Mouse (Mus musculus) gastrocnemius, postnatal 25 days (tissue): ENCODE measurements around the gene Efnb2. TPM values are rescaled to one million over a fixed set of nuclear protein-coding genes. Genes with fewer than 3 reads are reported as not detected.

ENCODE experiments used
- DNase-seq: peaks from one replicate; pipeline ENCODE4 v3.0.0; 2022
- total RNA-seq, 2 experiments: library from RNA; stranded (reverse); gene quantifications; 1 replicate in 1 of 2; 2 replicates in 1 of 2; pipeline ENCODE4 v1.2.3; 2021

Efnb2 gene
- total RNA-seq, 2 experiments from 2014 or later: 6.3 to 6.9 TPM

- no peak for DNase-seq
Observed at GRCm38 (mm10) chr8:8619221-8620194, 41.5 kb downstream of the Efnb2 start.

- DNase-seq: no peak
Observed at GRCm38 (mm10) chr8:8613844-8614243, 47.2 kb downstream of the Efnb2 start.

GRCm38 (mm10) chr8:8611928-8612327, 49.1 kb downstream of the Efnb2 start:
- DNase-seq: no peak

- DNase-seq: no peak
Observed at GRCm38 (mm10) chr8:8609791-8610190, 51.3 kb downstream of the Efnb2 start.

GRCm38 (mm10) chr8:8609141-8609540, 51.9 kb downstream of the Efnb2 start:
- DNase-seq: no peak

GRCm38 (mm10) chr8:8605621-8606020, 55.4 kb downstream of the Efnb2 start:
- DNase-seq: no peak

GRCm38 (mm10) chr8:8603875-8604274, 57.2 kb downstream of the Efnb2 start:
- no peak for DNase-seq

GRCm38 (mm10) chr8:8602616-8603461, 58.2 kb downstream of the Efnb2 start:
- no peak for DNase-seq

- no peak for DNase-seq
Observed at GRCm38 (mm10) chr8:8599931-8600330, 61.1 kb downstream of the Efnb2 start.

GRCm38 (mm10) chr8:8597434-8597833, 63.6 kb downstream of the Efnb2 start:
- DNase-seq: no peak

GRCm38 (mm10) chr8:8595831-8596611, 65.0 kb downstream of the Efnb2 start:
- DNase-seq: no peak

GRCm38 (mm10) chr8:8593812-8594211, 67.2 kb downstream of the Efnb2 start:
- no peak for DNase-seq

GRCm38 (mm10) chr8:8593371-8593770, 67.7 kb downstream of the Efnb2 start:
- no peak for DNase-seq

- DNase-seq: no peak
Observed at GRCm38 (mm10) chr8:8592331-8592730, 68.7 kb downstream of the Efnb2 start.

GRCm38 (mm10) chr8:8583981-8584377, 77.1 kb downstream of the Efnb2 start:
- no peak for DNase-seq

- no peak for DNase-seq
Observed at GRCm38 (mm10) chr8:8583290-8583980, 77.6 kb downstream of the Efnb2 start.

- DNase-seq: no peak
Observed at GRCm38 (mm10) chr8:8577770-8578303, 83.2 kb downstream of the Efnb2 start.

- DNase-seq: no peak
Observed at GRCm38 (mm10) chr8:8576833-8577232, 84.2 kb downstream of the Efnb2 start.

- no peak for DNase-seq
Observed at GRCm38 (mm10) chr8:8576286-8576685, 84.8 kb downstream of the Efnb2 start.

GRCm38 (mm10) chr8:8574521-8575499, 86.2 kb downstream of the Efnb2 start:
- DNase-seq: no peak
